ENCODE assay signal across 9 mouse cellular contexts in genomic region chr4:132492178-132493060, GRCm38 (mm10). TPM values are rescaled to one million over a fixed set of nuclear protein-coding genes. Genes with fewer than 3 reads are reported as not detected.
DNase-seq lines count a peak whose midpoint lies in the region; TF ChIP-seq lines count a peak whose summit lies in the region.
"Had no signal": no experiment of that assay in that cellular context is flagged by ENCODE, and none has a peak within 500 bp of the region (broad histone marks: within the 10 kb centered on the region; RNA-seq: fewer than 3 reads in every experiment).

No protein-coding gene starts in this region.

- TF ChIP-seq POLR2A in kidney, adult 2 months (IDR thresholded peaks at IDR 0.05; ENCODE audit: low read depth, low read length): no peak
- TF ChIP-seq POLR2A in bone marrow, adult 2 months (IDR thresholded peaks at IDR 0.05; ENCODE audit: borderline replicate concordance, control insufficient read depth, low read depth, low read length): no peak

- intact Hi-C loops in left cerebral cortex, postnatal 14 days (cut with DNase I): no loop called here

- H3K36me3 ChIP-seq in kidney, adult 2 months (ENCODE audit: control insufficient read depth, insufficient read depth, low read length): no peaks in the 10 kb centered on the region; the same call in 1 of the 2 replicates
- H3K36me3 ChIP-seq: hindbrain, embryonic 15.5 days had no signal

- H3K27me3 ChIP-seq in kidney, adult 2 months (replicated peaks; ENCODE audit: control insufficient read depth, insufficient read depth, low read length): no peaks in the 10 kb centered on the region
- H3K27me3 ChIP-seq: hindbrain, embryonic 15.5 days had no signal

- H3K4me1 ChIP-seq in kidney, adult 2 months (ENCODE audit: control insufficient read depth, insufficient read depth, low read length): peaks cover 14% of the 10 kb centered on the region; the same call in 1 of the 2 replicates
- peaks cover 2% of the 10 kb centered on the region; the same call in 1 of the 2 replicates for H3K4me1 ChIP-seq in bone marrow, adult 2 months (ENCODE audit: control insufficient read depth, insufficient read depth, low read length)

- H3K4me3 ChIP-seq in kidney, adult 2 months (ENCODE audit: insufficient read depth, low read depth, low read length): no peak overlapping the region
- H3K4me3 ChIP-seq in bone marrow, adult 2 months (replicated peaks; ENCODE audit: control insufficient read depth, low read depth, low read length): no peak overlapping the region
- H3K4me3 ChIP-seq: hindbrain, embryonic 15.5 days had no signal

- peak overlapping the region; percentile 70 for H3K27ac ChIP-seq in kidney, adult 2 months (ENCODE audit: insufficient read depth, low read depth, low read length)
- peak overlapping the region; percentile 19; the same call in 1 of the 2 replicates for H3K27ac ChIP-seq in bone marrow, adult 2 months (ENCODE audit: control insufficient read depth, insufficient read depth, low read depth, low read length, poor library complexity)
- H3K27ac ChIP-seq: hindbrain, embryonic 15.5 days had no signal

- WGBS in kidney, adult 2 months: 39% methylated on average over 10 of the region's 10 CpGs
- whole genome bisulfite sequencing in bone marrow, adult 2 months: 78% methylated on average over 10 of the region's 10 CpGs

- peak; percentile 63 for DNase-seq in kidney, adult 2 months
- DNase-seq in kidney, adult 8-10 months: no peak
- DNase-seq in cerebellum, postnatal 25 days: peak; percentile 50 to 65
- DNase-seq in kidney, postnatal 25 days: peak; percentile 68 to 73
- no peak for DNase-seq in frontal cortex, postnatal 14 days (ENCODE audit: low spot score in 2 of 2)
- DNase-seq in left cerebral cortex, postnatal 14 days (ENCODE audit: low spot score in 2 of 2): no peak
- DNase-seq in Muller cell, postnatal 12 days (ENCODE audit: inconsistent ontology term): no peak

- no peak for TF ChIP-seq CTCF in kidney, adult 2 months (conservative IDR thresholded peaks at IDR 0.05; ENCODE audit: insufficient read depth, insufficient read length, low read depth, low read length)
- TF ChIP-seq CTCF in bone marrow, adult 2 months (IDR thresholded peaks at IDR 0.05; ENCODE audit: control insufficient read depth, insufficient read depth, low read length): no peak

RNA-seq across cellular contexts. Expression of gene Sesn2, which starts 17.9 kb away (rescaled TPM):
- 26.7 and 29.4 TPM in 2 replicates for polyA plus RNA-seq in kidney, adult 2 months (2012; rRNA removed)
- 5.4 and 20.0 TPM in 2 replicates for polyA plus RNA-seq in bone marrow, adult 2 months (2011; ENCODE audit: insufficient read depth, insufficient read length, low replicate concordance, missing spikeins)
- 10 to 100 TPM; 10.8 to 12.2 TPM for total RNA-seq in left cerebral cortex, postnatal 14 days (2021)

RNA-seq across cellular contexts. Expression of gene Med18, which starts 28.7 kb away (rescaled TPM):
- 2.4 and 2.9 TPM in 2 replicates for polyA plus RNA-seq in kidney, adult 2 months (2012; rRNA removed)
- polyA plus RNA-seq in bone marrow, adult 2 months (2011; ENCODE audit: insufficient read depth, insufficient read length, low replicate concordance, missing spikeins): 9.5 and 19.3 TPM in 2 replicates
- 1 to 10 TPM; 8.0 to 8.2 TPM for total RNA-seq in left cerebral cortex, postnatal 14 days (2021)

RNA-seq across cellular contexts. Expression of gene Atpif1, which starts 41.0 kb away (rescaled TPM):
- polyA plus RNA-seq in kidney, adult 2 months (2012; rRNA removed): 346 and 485 TPM in 2 replicates
- polyA plus RNA-seq in bone marrow, adult 2 months (2011; ENCODE audit: insufficient read depth, insufficient read length, low replicate concordance, missing spikeins): 886 and 890 TPM in 2 replicates
- 100 to 1,000 TPM; 629 to 641 TPM for total RNA-seq in left cerebral cortex, postnatal 14 days (2021)

RNA-seq across cellular contexts. Expression of gene Dnajc8, which starts 42.9 kb away (rescaled TPM):
- 22.2 and 32.2 TPM in 2 replicates for polyA plus RNA-seq in kidney, adult 2 months (2012; rRNA removed)
- 128 and 173 TPM in 2 replicates for polyA plus RNA-seq in bone marrow, adult 2 months (2011; ENCODE audit: insufficient read depth, insufficient read length, low replicate concordance, missing spikeins)
- 10 to 100 TPM; 76.0 to 79.0 TPM for total RNA-seq in left cerebral cortex, postnatal 14 days (2021)

Comparison
In these comparisons a context has a peak if more than half of its experiments do, and no peak if none do; other contexts are left out.
1. DNase-seq: peak in kidney, adult 2 months (single experiment), cerebellum, postnatal 25 days (2 of 2) and kidney, postnatal 25 days (2 of 2); none in kidney, adult 8-10 months (0 of 2), frontal cortex, postnatal 14 days (0 of 2), left cerebral cortex, postnatal 14 days (0 of 2) and Muller cell, postnatal 12 days (single experiment).